In the genomic region with DNA sequence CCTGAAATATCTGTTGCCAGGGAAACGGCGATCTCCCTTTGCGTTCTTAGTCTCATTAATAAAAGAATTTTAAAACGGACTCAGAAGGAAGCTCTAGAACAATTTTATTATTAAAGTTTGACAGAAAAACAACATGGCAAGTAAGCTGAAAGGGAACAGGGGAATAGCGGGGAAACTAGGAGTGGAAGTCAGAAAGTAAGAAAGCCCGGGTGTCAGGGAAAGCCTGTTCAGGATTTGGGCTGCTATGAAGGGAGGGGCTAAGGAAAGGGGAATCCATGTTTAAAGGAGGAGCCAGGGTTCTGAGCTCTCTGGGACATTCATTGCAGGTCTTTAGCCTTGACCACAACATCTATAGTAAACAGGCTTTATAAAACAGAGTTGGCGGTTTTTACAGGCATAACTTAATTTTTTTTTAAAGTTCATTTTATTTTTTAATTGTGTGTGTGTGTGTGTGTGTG, we compare ENCODE assay signal across 8 mouse cellular contexts. TPM values are rescaled to one million over a fixed set of nuclear protein-coding genes. Genes with fewer than 3 reads are reported as not detected.
DNase-seq lines count a peak whose midpoint lies in the region; ATAC-seq and TF ChIP-seq lines count a peak whose summit lies in the region.

No protein-coding gene starts in this region.

- H3K4me1 ChIP-seq in E14TG2a.4 (replicated peaks; ENCODE audit: low read depth, low read length), result peaks cover 13% of the 10 kb centered on the region
- peaks cover 19% of the 10 kb centered on the region; the same call in 1 of the 2 replicates for H3K4me1 ChIP-seq in forebrain, embryonic 13.5 days
- no peaks in the 10 kb centered on the region for H3K4me1 ChIP-seq in liver, embryonic 14.5 days (replicated peaks; ENCODE audit: control insufficient read depth in 2 of 2, insufficient read depth in 2 of 2, low read length in 1 of 2)

- 14% methylated on average over 7 of the region's 7 CpGs for whole genome bisulfite sequencing in forebrain, embryonic 13.5 days
- WGBS in liver, embryonic 14.5 days (ENCODE audit: insufficient replicate concordance), result 19% methylated on average over 7 of the region's 7 CpGs

- H3K4me3 ChIP-seq in E14TG2a.4 (replicated peaks; ENCODE audit: low read length), result peak overlapping the region; percentile 71
- peak overlapping the region; percentile 40; the same call in 1 of the 2 replicates for H3K4me3 ChIP-seq in forebrain, embryonic 13.5 days
- H3K4me3 ChIP-seq in liver, embryonic 14.5 days (ENCODE audit: insufficient read depth in 1 of 2, low read depth in 2 of 2, low read length in 2 of 2), result peak overlapping the region; percentile 9 to 29; a peak in 2 of 4 replicates

- peaks cover 22% of the 10 kb centered on the region for H3K27me3 ChIP-seq in E14TG2a.4 (ENCODE audit: insufficient read depth, low read length)
- no peaks in the 10 kb centered on the region for H3K27me3 ChIP-seq in forebrain, embryonic 13.5 days
- H3K27me3 ChIP-seq in liver, embryonic 14.5 days (ENCODE audit: control insufficient read depth, insufficient read depth, low read length), result no peaks in the 10 kb centered on the region; the same call in 1 of the 2 replicates

- DNase-seq in cerebellum, postnatal 14 days, result peak; percentile 43 to 61
- no peak for DNase-seq in cerebellum, adult 11 months
- DNase-seq in liver, embryonic 14.5 days (ENCODE audit: low read depth in 3 of 3, low spot score in 3 of 3), result no peak
- DNase-seq in adrenal gland, adult 18-20 months (ENCODE audit: low spot score in 2 of 2), result no peak
- no peak for DNase-seq in adrenal gland, postnatal 10 days
- DNase-seq in layer of hippocampus, postnatal 14 days (ENCODE audit: low spot score in 2 of 2), result no peak

- peak overlapping the region; percentile 94 for H3K27ac ChIP-seq in forebrain, embryonic 13.5 days
- H3K27ac ChIP-seq in liver, embryonic 14.5 days, result no peak overlapping the region

- no peaks in the 10 kb centered on the region for H3K9me3 ChIP-seq in E14TG2a.4 (ENCODE audit: low read length)
- no peaks in the 10 kb centered on the region for H3K9me3 ChIP-seq in forebrain, embryonic 13.5 days (replicated peaks)
- H3K9me3 ChIP-seq in liver, embryonic 14.5 days (ENCODE audit: control insufficient read depth, low read length), result no peaks in the 10 kb centered on the region

- no peaks in the 10 kb centered on the region for H3K36me3 ChIP-seq in E14TG2a.4 (ENCODE audit: insufficient read depth, low read length)
- H3K36me3 ChIP-seq in forebrain, embryonic 13.5 days (ENCODE audit: poor library complexity, severe bottlenecking), result no peaks in the 10 kb centered on the region
- no peaks in the 10 kb centered on the region for H3K36me3 ChIP-seq in liver, embryonic 14.5 days (replicated peaks; ENCODE audit: control insufficient read depth, insufficient read depth, low read depth)

- ATAC-seq in forebrain, embryonic 13.5 days, result no peak; the same call in 1 of the 2 replicates
- no peak for ATAC-seq in liver, embryonic 14.5 days (ENCODE audit: insufficient read depth)

- TF ChIP-seq CTCF in E14TG2a.4 (conservative IDR thresholded peaks at IDR 0.05; ENCODE audit: low read length), result no peak
- TF ChIP-seq CTCF in liver, embryonic 14.5 days (IDR thresholded peaks at IDR 0.05; ENCODE audit: low read depth), result no peak

- peak overlapping the region; percentile 68 for H3K4me2 ChIP-seq in forebrain, embryonic 13.5 days
- H3K4me2 ChIP-seq in liver, embryonic 14.5 days (ENCODE audit: low read depth), result peak overlapping the region; percentile 53

- H3K9ac ChIP-seq in forebrain, embryonic 13.5 days, result peak overlapping the region; percentile 68
- H3K9ac ChIP-seq in liver, embryonic 14.5 days (replicated peaks), result no peak overlapping the region

- no peak for TF ChIP-seq EP300 in liver, embryonic 14.5 days (IDR thresholded peaks at IDR 0.05; ENCODE audit: low read depth)

RNA-seq across cellular contexts. Expression of a gene that starts 45.9 kb away (rescaled TPM):
- polyA plus RNA-seq in forebrain, embryonic 13.5 days (2015; fragmentation: Nextera tagmentation; extraction: Ambion mirVana), result 26.3 and 32.4 TPM in 2 replicates
- polyA plus RNA-seq in liver, embryonic 14.5 days (2012; rRNA removed), result 0.39 and 0.59 TPM in 2 replicates
- polyA plus RNA-seq in liver, embryonic 14.5 days (2014; fragmentation: Nextera tagmentation; extraction: Ambion mirVana), result 0.55 and 0.80 TPM in 2 replicates
- total RNA-seq in adrenal gland, adult 18-20 months (2021), result 1 to 10 TPM; 5.2 to 8.1 TPM
- 1 to 10 TPM; 8.5 to 9.0 TPM for total RNA-seq in adrenal gland, postnatal 10 days (2021)
- 10 to 100 TPM; 36.1 to 39.2 TPM for total RNA-seq in layer of hippocampus, postnatal 14 days (2021)

Comparison
In these comparisons a context has a peak if more than half of its experiments do, and no peak if none do; other contexts are left out.
1. DNase-seq: peak in cerebellum, postnatal 14 days (2 of 2); none in cerebellum, adult 11 months (single experiment), liver, embryonic 14.5 days (0 of 3), adrenal gland, adult 18-20 months (0 of 2), adrenal gland, postnatal 10 days (single experiment) and layer of hippocampus, postnatal 14 days (0 of 2).
2. H3K4me3 ChIP-seq: peak in every context shown above with its lines; median percentile 71 in E14TG2a.4; 40 in forebrain, embryonic 13.5 days; 19 in liver, embryonic 14.5 days.